Mouse (Mus musculus): Measurements from ENCODE around the gene Prkar1a. TPM values are rescaled to one million over a fixed set of nuclear protein-coding genes. Genes with fewer than 3 reads are reported as not detected.

Gene Prkar1a
- polyA plus RNA-seq, 1 experiment from 2014 or later: 454 TPM

DNA sequence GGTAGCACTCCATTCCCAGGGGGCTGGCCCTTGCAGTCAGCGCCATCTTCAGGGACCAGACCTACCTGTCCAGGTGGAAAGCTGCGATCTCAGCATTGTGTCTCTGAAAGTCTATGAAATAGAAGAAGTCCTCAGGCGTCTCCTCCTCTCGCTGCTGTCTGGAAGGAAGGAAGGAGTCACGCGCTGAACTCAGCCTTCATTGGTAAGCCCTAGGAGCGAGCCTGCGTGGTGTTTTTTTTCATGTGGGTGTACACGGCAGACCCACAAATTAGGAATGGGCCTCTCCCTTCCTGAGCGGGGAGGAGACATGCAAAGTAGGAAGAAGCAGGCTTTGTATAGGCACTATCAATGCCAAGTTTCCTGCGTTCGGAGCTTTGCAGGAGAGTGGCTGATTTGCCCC lies 29.1 kb downstream of the Prkar1a start:
- H3K27me3 ChIP-seq (replicated peaks): no peaks in the 10 kb centered on the region
- no peak overlapping the region for H3K4me3 ChIP-seq
- WGBS: 78% methylated on average over 12 of the region's 12 CpGs
- no peaks in the 10 kb centered on the region for H3K9me3 ChIP-seq
- ATAC-seq (ENCODE audit: low FRiP score, low read depth): no peak
- H3K4me2 ChIP-seq (replicated peaks): no peak overlapping the region
- no peak overlapping the region for H3K27ac ChIP-seq
- H3K9ac ChIP-seq: no peak overlapping the region
- H3K4me1 ChIP-seq: no peaks in the 10 kb centered on the region
- no peaks in the 10 kb centered on the region for H3K36me3 ChIP-seq

DNA sequence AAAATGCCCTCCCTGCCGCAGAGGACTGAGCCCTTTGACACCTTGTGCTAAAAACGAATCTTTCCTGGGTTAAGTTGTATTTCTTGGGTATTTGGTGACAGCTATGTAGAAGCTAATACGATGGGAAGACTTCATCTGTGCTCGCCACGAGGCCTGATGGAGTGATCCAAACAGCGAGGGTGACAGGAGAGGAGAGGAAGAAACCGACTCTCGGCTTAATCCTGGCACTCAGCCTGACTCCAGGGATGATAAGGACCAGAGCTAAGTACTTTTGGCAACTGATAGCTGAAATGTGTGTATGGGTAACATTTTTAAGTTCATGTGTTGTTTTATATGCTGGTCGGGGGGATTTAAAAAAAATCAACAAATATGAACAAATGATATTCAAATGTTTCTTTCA lies 31.7 kb downstream of the Prkar1a start:
- no peaks in the 10 kb centered on the region for H3K36me3 ChIP-seq
- 86% methylated on average over 9 of the region's 9 CpGs for WGBS
- H3K27ac ChIP-seq: no peak overlapping the region
- no peak for ATAC-seq (ENCODE audit: low FRiP score, low read depth)
- no peak overlapping the region for H3K4me2 ChIP-seq (replicated peaks)
- no peaks in the 10 kb centered on the region for H3K4me1 ChIP-seq
- no peaks in the 10 kb centered on the region for H3K27me3 ChIP-seq (replicated peaks)
- no peak overlapping the region for H3K4me3 ChIP-seq
- H3K9ac ChIP-seq: no peak overlapping the region
- no peaks in the 10 kb centered on the region for H3K9me3 ChIP-seq

DNA sequence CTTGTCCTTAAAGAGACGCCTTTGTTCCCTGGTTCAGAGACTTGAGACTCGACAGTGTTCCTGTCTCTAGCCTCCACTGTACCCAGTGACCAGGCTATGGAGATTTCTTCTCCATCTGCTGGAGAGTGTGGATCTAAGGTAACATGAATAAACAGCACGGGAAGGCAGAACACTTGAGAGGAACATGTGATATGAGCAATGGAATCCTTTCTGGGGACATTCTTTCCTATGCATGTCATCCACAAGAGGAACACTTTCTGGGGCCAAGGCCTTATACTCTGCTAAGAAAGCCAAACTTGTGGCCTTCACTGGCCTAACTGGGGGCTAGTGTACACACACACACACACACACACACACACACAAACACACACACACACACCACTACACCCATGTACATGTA lies 32.4 kb downstream of the Prkar1a start:
- Histone ChIP-seq H3K9me3 (no peaks in the 10 kb centered on the region), H3K4me3 (no peak overlapping the region), H3K9ac (no peak overlapping the region), H3K4me1 (no peaks in the 10 kb centered on the region), H3K27ac (no peak overlapping the region), H3K36me3 (no peaks in the 10 kb centered on the region), H3K4me2 (replicated peaks) (no peak overlapping the region), H3K27me3 (replicated peaks) (no peaks in the 10 kb centered on the region)
- WGBS: 78% methylated on average over 3 of the region's 3 CpGs
- no peak for ATAC-seq (ENCODE audit: low FRiP score, low read depth)

DNA sequence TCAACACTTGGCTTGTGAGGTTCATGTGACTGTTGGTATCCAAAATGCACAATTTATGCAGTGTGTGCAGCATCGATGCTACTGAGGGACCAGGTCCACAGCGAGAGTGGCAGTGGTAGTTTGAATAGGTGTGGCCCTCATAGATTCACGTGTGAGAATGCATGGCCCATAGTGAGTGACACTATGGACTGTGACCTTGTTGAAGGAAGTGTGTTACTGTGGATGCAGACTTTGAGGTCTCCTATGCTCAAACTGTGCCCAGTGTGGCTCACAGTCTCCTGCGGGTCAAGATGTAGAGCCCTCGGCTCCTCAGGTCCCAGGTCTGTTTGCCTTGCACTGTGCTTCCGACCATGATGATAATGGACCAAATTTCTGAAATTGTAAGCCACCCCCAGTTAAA lies 33.0 kb downstream of the Prkar1a start:
- no peaks in the 10 kb centered on the region for H3K27me3 ChIP-seq (replicated peaks)
- no peak overlapping the region for H3K4me2 ChIP-seq (replicated peaks)
- no peaks in the 10 kb centered on the region for H3K4me1 ChIP-seq
- H3K36me3 ChIP-seq: no peaks in the 10 kb centered on the region
- ATAC-seq (ENCODE audit: low FRiP score, low read depth): no peak
- no peak overlapping the region for H3K4me3 ChIP-seq
- no peak overlapping the region for H3K9ac ChIP-seq
- WGBS: 94% methylated on average over 6 of the region's 6 CpGs
- H3K27ac ChIP-seq: no peak overlapping the region
- no peaks in the 10 kb centered on the region for H3K9me3 ChIP-seq

DNA sequence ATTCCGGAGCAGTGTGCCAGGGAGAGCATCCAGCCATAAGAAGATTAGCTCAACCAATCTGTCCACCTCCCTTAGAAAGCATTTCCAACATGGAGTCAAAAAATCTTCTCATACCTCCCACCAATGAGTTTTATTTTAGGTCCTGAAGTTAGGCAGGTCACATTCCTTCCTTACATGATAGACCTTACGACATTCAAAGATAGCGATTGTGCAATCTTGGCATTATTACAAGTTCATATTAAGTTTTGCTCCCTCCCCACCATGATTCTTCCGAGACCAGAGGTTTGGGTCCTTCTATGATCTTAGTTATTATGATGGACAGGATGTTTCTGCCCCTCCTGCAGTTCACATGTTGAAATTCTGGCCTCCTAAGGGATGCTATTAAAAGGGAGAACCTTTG lies 40.3 kb downstream of the Prkar1a start:
- H3K9me3 ChIP-seq: no peaks in the 10 kb centered on the region
- H3K4me3 ChIP-seq: no peak overlapping the region
- no peaks in the 10 kb centered on the region for H3K4me1 ChIP-seq
- H3K36me3 ChIP-seq: no peaks in the 10 kb centered on the region
- H3K27ac ChIP-seq: no peak overlapping the region
- H3K4me2 ChIP-seq (replicated peaks): no peak overlapping the region
- no peak for ATAC-seq (ENCODE audit: low FRiP score, low read depth)
- H3K27me3 ChIP-seq (replicated peaks): no peaks in the 10 kb centered on the region
- WGBS: 91% methylated on average over 4 of the region's 4 CpGs
- no peak overlapping the region for H3K9ac ChIP-seq

DNA sequence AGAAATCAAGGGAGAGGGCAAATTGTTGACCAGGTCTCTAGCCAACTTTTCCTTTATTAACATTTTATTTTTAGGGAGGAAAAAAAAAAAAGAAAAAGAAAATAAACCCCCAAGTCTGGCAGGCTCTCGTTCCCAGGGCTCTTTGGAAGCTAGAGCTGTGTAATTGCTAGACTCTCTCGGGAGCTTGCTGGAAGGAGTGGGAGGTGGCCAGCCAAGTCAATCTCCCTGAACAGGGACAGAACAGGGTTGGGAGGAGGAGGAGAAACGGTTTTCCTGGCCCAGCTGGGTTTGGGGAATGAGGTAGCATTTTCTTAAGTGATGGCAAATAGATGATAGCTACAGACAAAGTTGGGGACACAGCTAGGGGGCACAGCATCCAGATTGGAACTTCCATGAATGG lies 43.5 kb downstream of the Prkar1a start:
- Histone ChIP-seq H3K36me3 (no peaks in the 10 kb centered on the region), H3K27ac (no peak overlapping the region), H3K27me3 (replicated peaks) (no peaks in the 10 kb centered on the region), H3K4me1 (no peaks in the 10 kb centered on the region), H3K4me2 (replicated peaks) (no peak overlapping the region), H3K9ac (no peak overlapping the region), H3K4me3 (no peak overlapping the region), H3K9me3 (no peaks in the 10 kb centered on the region)
- no peak for ATAC-seq (ENCODE audit: low FRiP score, low read depth)
- whole genome bisulfite sequencing: 41% methylated on average over 3 of the region's 3 CpGs

DNA sequence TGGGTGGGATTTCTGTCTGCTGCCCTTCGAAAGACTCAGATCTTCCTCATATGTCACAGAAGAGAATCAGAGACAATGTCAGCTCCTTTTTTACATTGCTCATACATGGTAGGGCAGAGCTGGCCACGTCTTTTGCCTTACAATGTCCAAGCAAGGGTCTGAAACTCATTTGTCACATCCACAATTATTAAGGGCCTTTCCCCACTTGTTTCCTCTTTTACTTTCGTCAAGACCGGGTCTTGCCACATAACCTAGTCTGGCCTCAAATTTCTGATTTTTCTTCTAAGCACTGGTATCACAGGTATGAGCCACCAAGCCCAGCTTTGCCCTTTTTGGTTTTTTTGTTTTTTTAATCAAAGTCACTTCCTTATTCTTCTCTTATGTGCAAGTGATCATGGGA lies 47.3 kb downstream of the Prkar1a start:
- no peaks in the 10 kb centered on the region for H3K36me3 ChIP-seq
- no peaks in the 10 kb centered on the region; the same call in 1 of the 2 replicates for H3K9me3 ChIP-seq
- H3K4me3 ChIP-seq: no peak overlapping the region
- no peak for ATAC-seq (ENCODE audit: low FRiP score, low read depth)
- H3K4me1 ChIP-seq: no peaks in the 10 kb centered on the region
- WGBS: 87% methylated on average over 4 of the region's 4 CpGs
- no peak overlapping the region for H3K4me2 ChIP-seq (replicated peaks)
- no peaks in the 10 kb centered on the region for H3K27me3 ChIP-seq (replicated peaks)
- H3K9ac ChIP-seq: no peak overlapping the region
- H3K27ac ChIP-seq: no peak overlapping the region

DNA sequence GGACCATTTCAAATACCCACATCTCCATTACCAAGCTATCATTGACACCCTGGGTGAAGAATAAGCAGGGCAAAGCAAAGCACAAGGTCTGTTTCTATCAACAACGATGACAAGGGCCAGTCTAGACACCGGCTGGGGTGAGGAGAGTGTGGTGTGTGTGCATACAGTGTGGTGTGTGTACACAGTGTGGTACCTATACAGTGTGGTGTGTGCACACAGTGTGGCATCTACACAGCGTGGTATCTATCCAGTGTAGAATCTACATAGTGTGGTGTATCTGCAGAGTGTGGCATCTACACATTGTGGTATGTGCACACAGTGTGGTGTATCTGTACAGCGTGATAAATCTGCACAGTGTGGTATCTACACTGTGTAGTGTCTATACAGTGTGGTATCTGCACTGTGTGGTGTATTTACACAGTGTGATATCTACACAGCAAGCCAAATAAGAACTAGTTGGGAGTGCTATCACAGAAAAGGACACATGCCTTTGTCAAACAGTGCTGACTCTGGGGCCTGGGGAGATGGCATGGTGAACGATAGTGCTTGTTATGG lies 48.0 kb downstream of the Prkar1a start:
- Histone ChIP-seq H3K36me3 (no peaks in the 10 kb centered on the region), H3K4me2 (replicated peaks) (no peak overlapping the region), H3K4me3 (no peak overlapping the region), H3K27me3 (replicated peaks) (no peaks in the 10 kb centered on the region), H3K9ac (no peak overlapping the region), H3K9me3 (no peaks in the 10 kb centered on the region; the same call in 1 of the 2 replicates), H3K4me1 (no peaks in the 10 kb centered on the region), H3K27ac (no peak overlapping the region)
- no peak for ATAC-seq (ENCODE audit: low FRiP score, low read depth)
- WGBS: 85% methylated on average over 5 of the region's 5 CpGs

DNA sequence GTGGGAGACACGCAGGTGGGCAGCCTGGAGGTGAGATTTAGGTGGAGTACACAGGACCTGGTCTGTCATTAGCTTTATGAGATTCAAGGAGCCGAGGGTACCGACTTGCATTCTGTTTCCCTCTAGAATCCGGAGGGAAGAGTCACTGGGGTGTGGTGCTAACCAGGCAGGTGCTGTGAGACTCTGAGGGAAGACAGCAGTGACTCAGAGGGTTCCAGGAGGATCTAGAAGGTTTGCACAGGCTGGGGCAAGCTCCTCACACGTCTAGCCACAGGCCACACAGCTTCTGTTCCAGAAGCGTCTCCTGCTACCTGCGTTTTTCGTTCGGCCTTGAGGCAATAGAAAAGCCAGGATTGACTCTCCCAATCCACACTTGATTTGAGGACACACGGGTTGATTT lies 49.5 kb downstream of the Prkar1a start:
- ATAC-seq (ENCODE audit: low FRiP score, low read depth): no peak
- no peak overlapping the region for H3K4me2 ChIP-seq (replicated peaks)
- WGBS: 91% methylated on average over 10 of the region's 10 CpGs

DNA sequence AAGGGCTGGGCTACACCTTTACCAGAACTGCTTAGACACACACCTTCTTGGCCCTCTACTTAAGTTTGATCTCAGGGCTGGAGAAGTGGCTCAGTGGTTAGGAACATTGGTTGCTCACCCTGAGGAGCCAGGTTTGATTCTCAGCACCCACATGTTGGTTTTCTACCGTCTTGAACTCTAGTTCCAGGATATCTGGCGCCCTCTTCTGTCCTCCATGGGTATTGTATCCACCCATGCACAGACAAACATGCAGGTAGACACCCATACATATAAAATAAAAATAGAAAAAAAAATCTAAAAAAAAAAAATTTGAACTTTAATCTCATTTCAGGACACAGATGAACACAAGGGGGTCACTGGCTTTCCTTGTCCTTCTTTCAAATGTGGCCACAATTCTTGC lies 50.6 kb downstream of the Prkar1a start:
- H3K4me3 ChIP-seq: no peak overlapping the region
- no peak overlapping the region for H3K9ac ChIP-seq
- 69% methylated on average over 2 of the region's 2 CpGs for WGBS
- H3K9me3 ChIP-seq: no peaks in the 10 kb centered on the region; the same call in 1 of the 2 replicates
- H3K27ac ChIP-seq: no peak overlapping the region
- H3K36me3 ChIP-seq: no peaks in the 10 kb centered on the region
- H3K4me1 ChIP-seq: no peaks in the 10 kb centered on the region
- H3K4me2 ChIP-seq (replicated peaks): no peak overlapping the region
- ATAC-seq (ENCODE audit: low FRiP score, low read depth): no peak
- H3K27me3 ChIP-seq (replicated peaks): no peaks in the 10 kb centered on the region

More for the DNA sequence above, 49.5 kb downstream of the Prkar1a start:
- H3K4me3 ChIP-seq: no peak overlapping the region
- no peak overlapping the region for H3K9ac ChIP-seq
- no peak overlapping the region for H3K27ac ChIP-seq
- H3K4me1 ChIP-seq: no peaks in the 10 kb centered on the region
- no peaks in the 10 kb centered on the region for H3K36me3 ChIP-seq
- H3K27me3 ChIP-seq (replicated peaks): no peaks in the 10 kb centered on the region
- no peaks in the 10 kb centered on the region; the same call in 1 of the 2 replicates for H3K9me3 ChIP-seq

DNA sequence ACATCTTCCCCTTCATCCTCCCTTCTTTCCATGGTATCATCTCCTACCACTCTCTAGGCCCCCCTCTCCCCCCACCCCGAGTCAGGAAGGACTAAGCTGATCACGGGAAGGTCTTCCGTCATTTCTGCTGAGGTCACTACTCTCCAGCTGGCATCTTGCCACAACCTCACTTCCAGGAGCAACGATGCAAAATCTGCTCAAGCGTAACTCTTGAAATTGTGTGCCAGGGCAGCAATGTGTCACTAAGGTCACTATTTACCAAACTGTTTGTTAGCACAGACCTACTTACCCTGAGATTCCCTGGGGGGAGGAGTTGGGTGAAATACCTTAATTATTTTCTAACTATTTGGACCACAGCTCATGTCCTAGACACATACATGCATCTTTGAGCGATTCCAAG lies 51.6 kb downstream of the Prkar1a start:
- ATAC-seq (ENCODE audit: low FRiP score, low read depth): no peak
- Histone ChIP-seq H3K27me3 (replicated peaks) (no peaks in the 10 kb centered on the region), H3K4me3 (no peak overlapping the region), H3K4me2 (replicated peaks) (no peak overlapping the region), H3K36me3 (no peaks in the 10 kb centered on the region), H3K9ac (no peak overlapping the region), H3K27ac (no peak overlapping the region), H3K4me1 (no peaks in the 10 kb centered on the region), H3K9me3 (no peaks in the 10 kb centered on the region; the same call in 1 of the 2 replicates)
- WGBS: 76% methylated on average over 6 of the region's 6 CpGs

DNA sequence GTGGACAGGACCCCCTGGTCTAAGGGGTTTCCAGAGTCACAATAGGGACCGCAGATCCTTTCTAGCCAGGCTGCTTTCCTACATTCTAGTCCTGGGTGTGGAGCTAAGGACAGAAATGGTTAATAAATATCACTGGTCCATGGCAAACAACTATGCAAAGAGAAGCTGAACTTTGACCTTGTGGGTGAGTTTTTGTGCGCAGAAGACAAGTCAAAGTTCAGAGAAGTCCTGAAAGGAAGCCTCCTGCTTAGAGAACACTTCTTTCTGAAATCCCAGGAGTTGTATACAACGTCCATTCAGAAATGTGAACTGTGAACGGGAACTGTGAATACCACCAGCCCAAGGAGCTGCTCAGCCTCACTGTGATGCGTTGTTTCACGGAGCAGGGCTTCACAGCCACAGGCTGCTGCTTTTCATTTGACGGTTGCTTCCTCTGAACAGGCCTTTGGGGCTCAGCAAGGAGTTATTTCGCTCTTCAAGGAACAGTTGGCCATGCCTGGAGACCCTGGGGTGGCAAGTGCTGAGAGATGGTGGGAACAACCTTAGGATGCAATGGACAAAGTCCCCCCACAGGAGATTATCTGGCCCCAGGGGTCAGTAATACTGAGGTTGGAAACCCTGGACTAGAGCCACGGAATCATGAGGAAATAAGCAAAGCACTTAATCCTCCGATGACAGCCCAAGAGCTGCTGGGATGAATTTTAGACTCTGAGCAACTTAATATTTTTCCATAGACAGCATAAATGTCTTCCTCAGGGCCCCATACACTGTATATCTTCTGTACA lies 53.0 kb downstream of the Prkar1a start:
- WGBS: 54% methylated on average over 10 of the region's 10 CpGs
- Histone ChIP-seq H3K27ac (no peak overlapping the region), H3K4me2 (replicated peaks) (no peak overlapping the region), H3K4me3 (no peak overlapping the region), H3K9me3 (no peaks in the 10 kb centered on the region; the same call in 1 of the 2 replicates), H3K36me3 (no peaks in the 10 kb centered on the region), H3K4me1 (no peaks in the 10 kb centered on the region), H3K9ac (no peak overlapping the region), H3K27me3 (replicated peaks) (no peaks in the 10 kb centered on the region)
- ATAC-seq (ENCODE audit: low FRiP score, low read depth): no peak

DNA sequence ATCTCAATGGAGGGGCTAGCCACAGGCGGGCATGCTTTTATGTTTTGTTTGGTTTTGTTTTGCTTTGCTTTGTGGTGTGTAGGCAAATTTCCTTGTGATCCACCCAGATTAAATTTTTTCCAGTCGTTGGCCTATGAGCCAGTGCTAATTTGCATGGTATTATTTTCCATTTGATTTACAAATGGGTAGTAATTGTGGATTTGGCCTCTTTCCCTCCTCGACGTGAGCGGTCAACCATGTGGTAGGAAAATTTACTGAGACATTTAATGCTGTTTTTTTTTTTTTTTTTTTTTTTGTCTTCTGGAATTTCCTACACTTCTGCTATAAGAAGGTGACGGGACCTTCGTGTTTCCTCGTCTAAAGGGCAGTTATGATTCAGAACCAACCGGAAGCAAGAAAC lies 54.6 kb downstream of the Prkar1a start:
- no peaks in the 10 kb centered on the region; the same call in 1 of the 2 replicates for H3K9me3 ChIP-seq
- no peak overlapping the region for H3K9ac ChIP-seq
- H3K27ac ChIP-seq: no peak overlapping the region
- no peak overlapping the region for H3K4me3 ChIP-seq
- H3K4me1 ChIP-seq: no peaks in the 10 kb centered on the region
- H3K27me3 ChIP-seq (replicated peaks): no peaks in the 10 kb centered on the region
- no peak for ATAC-seq (ENCODE audit: low FRiP score, low read depth)
- WGBS: 78% methylated on average over 9 of the region's 9 CpGs
- no peak overlapping the region for H3K4me2 ChIP-seq (replicated peaks)
- H3K36me3 ChIP-seq: no peaks in the 10 kb centered on the region

Data from neural tube, embryonic 12.5 days (tissue).